Mouse (Mus musculus) liver, adult 2 months (tissue): ENCODE results near the gene Egln2.

Experiments used
- CTCF ChIP-seq: fragments of 200-500 bp; IDR thresholded peaks from 2 replicates; pipeline ENCODE4 v1.5.1; 2011; ENCODE audit warnings: low read depth, low read length, control low read depth
- POLR2A ChIP-seq: fragments of 200-500 bp; IDR thresholded peaks from 2 replicates; pipeline ENCODE4 v1.6.1; 2011; ENCODE audit warnings: low read length, control low read depth; ENCODE audit not compliant: insufficient read depth; ENCODE audit errors: extremely low read depth

DNA sequence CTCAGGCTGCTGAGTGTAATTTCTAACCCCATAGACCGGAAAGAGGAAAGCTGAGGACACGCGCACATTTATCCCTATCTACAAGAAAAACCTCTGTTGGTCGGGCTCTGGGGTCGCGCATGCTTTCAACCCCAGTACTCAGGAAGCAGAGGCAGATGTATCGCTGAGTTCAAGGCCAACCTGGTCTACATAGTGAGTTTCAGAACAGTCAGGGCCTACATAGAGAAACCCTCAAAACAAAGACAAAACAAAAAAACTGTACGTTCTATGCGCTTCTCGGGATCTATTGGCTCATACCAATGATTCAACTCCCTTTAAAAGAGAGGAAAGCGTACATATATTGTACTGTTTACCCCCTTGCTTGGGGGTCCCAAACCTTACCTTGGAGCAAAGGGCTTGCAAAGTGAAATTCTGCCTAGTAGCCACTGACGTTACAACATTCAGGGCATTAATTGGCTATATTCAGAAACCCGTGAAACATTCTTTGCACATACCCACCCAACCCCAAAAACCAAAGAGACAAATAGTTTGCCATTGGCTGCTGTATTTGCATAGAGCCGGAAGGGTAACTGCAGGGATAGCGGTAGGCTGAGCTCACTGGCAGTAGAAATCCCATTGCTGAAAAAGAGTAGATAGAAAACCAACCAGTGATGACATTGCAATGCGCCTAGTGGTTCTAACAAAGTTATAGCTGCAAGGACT lies 12.8 kb upstream of the Egln2 start:
- no peak for TF ChIP-seq CTCF
- no peak for TF ChIP-seq POLR2A
